In genomic region chr17:8652681-8653262, GRCm38 (mm10) we compare ENCODE assay signal across 11 mouse cellular contexts.
DNase-seq lines count a peak whose midpoint lies in the region; ATAC-seq and TF ChIP-seq lines count a peak whose summit lies in the region.
"Had no signal": no experiment of that assay in that cellular context is flagged by ENCODE, and none has a peak within 500 bp of the region (broad histone marks: within the 10 kb centered on the region; RNA-seq: fewer than 3 reads in every experiment).

No protein-coding gene starts in this region.

- H3K36me3 ChIP-seq in kidney, adult 2 months (ENCODE audit: control insufficient read depth, insufficient read depth, low read length) = no peaks in the 10 kb centered on the region
- H3K36me3 ChIP-seq in kidney, embryonic 16.5 days (ENCODE audit: insufficient read depth, low read length) = no peaks in the 10 kb centered on the region
- H3K36me3 ChIP-seq in lung, embryonic 16.5 days (ENCODE audit: control insufficient read depth, insufficient read depth, low read length) = no peaks in the 10 kb centered on the region
- no peaks in the 10 kb centered on the region for H3K36me3 ChIP-seq in midbrain, embryonic 13.5 days
- H3K36me3 ChIP-seq: limb, embryonic 13.5 days had no signal

- no peak overlapping the region for H3K4me2 ChIP-seq in kidney, embryonic 16.5 days (replicated peaks; ENCODE audit: low read depth, low read length)
- no peak overlapping the region for H3K4me2 ChIP-seq in lung, embryonic 16.5 days (ENCODE audit: low read depth, low read length)
- H3K4me2 ChIP-seq in midbrain, embryonic 13.5 days (replicated peaks) = no peak overlapping the region
- H3K4me2 ChIP-seq: forebrain, embryonic 13.5 days; limb, embryonic 13.5 days had no signal

- H3K4me1 ChIP-seq in kidney, adult 2 months (ENCODE audit: control insufficient read depth, insufficient read depth, low read length) = no peaks in the 10 kb centered on the region
- no peaks in the 10 kb centered on the region for H3K4me1 ChIP-seq in kidney, embryonic 16.5 days (ENCODE audit: insufficient read depth, low read length)
- H3K4me1 ChIP-seq in cerebellum, adult 2 months (ENCODE audit: control insufficient read depth, insufficient read depth, low read length) = peaks cover 27% of the 10 kb centered on the region
- H3K4me1 ChIP-seq in lung, embryonic 16.5 days (replicated peaks; ENCODE audit: control insufficient read depth, insufficient read depth, low read length) = peaks cover 8% of the 10 kb centered on the region; the same call in 1 of the 2 replicates
- H3K4me1 ChIP-seq in midbrain, embryonic 13.5 days (replicated peaks) = peaks cover under 1% of the 10 kb centered on the region
- H3K4me1 ChIP-seq: limb, embryonic 13.5 days had no signal

- H3K27ac ChIP-seq in kidney, adult 2 months (ENCODE audit: insufficient read depth, low read depth, low read length) = no peak overlapping the region
- H3K27ac ChIP-seq in kidney, embryonic 16.5 days (ENCODE audit: low read length) = no peak overlapping the region
- no peak overlapping the region for H3K27ac ChIP-seq in cerebellum, adult 2 months (ENCODE audit: insufficient read depth, low read length)
- H3K27ac ChIP-seq in lung, embryonic 16.5 days (ENCODE audit: low read length) = peak overlapping the region; percentile 52
- H3K27ac ChIP-seq in midbrain, embryonic 13.5 days = no peak overlapping the region
- H3K27ac ChIP-seq: forebrain, embryonic 13.5 days; limb, embryonic 13.5 days had no signal

- no peaks in the 10 kb centered on the region for H3K27me3 ChIP-seq in kidney, adult 2 months (replicated peaks; ENCODE audit: control insufficient read depth, insufficient read depth, low read length)
- no peaks in the 10 kb centered on the region for H3K27me3 ChIP-seq in kidney, embryonic 16.5 days (ENCODE audit: insufficient read depth, low read length)
- H3K27me3 ChIP-seq in cerebellum, adult 2 months (ENCODE audit: control insufficient read depth, insufficient read depth, low read length) = no peaks in the 10 kb centered on the region
- H3K27me3 ChIP-seq in lung, embryonic 16.5 days (ENCODE audit: control insufficient read depth, insufficient read depth, low read depth, low read length) = no peaks in the 10 kb centered on the region
- H3K27me3 ChIP-seq in midbrain, embryonic 13.5 days = no peaks in the 10 kb centered on the region
- H3K27me3 ChIP-seq: forebrain, embryonic 13.5 days; limb, embryonic 13.5 days had no signal

- no peak for TF ChIP-seq POLR2A in kidney, adult 2 months (IDR thresholded peaks at IDR 0.05; ENCODE audit: low read depth, low read length)
- no peak for TF ChIP-seq POLR2A in cerebellum, adult 2 months (IDR thresholded peaks at IDR 0.05; ENCODE audit: borderline replicate concordance, insufficient read depth, low read length)

- H3K9me3 ChIP-seq in kidney, embryonic 16.5 days (ENCODE audit: low read length) = no peaks in the 10 kb centered on the region
- no peaks in the 10 kb centered on the region for H3K9me3 ChIP-seq in lung, embryonic 16.5 days (ENCODE audit: control insufficient read depth, low read length)
- no peaks in the 10 kb centered on the region for H3K9me3 ChIP-seq in midbrain, embryonic 13.5 days
- H3K9me3 ChIP-seq: forebrain, embryonic 13.5 days; limb, embryonic 13.5 days had no signal

- no peak overlapping the region for H3K4me3 ChIP-seq in kidney, adult 2 months (ENCODE audit: insufficient read depth, low read depth, low read length)
- no peak overlapping the region for H3K4me3 ChIP-seq in kidney, embryonic 16.5 days (ENCODE audit: low read length)
- H3K4me3 ChIP-seq in cerebellum, adult 2 months (replicated peaks; ENCODE audit: insufficient read depth, low read depth, low read length) = no peak overlapping the region
- H3K4me3 ChIP-seq in lung, embryonic 16.5 days (ENCODE audit: low read length) = no peak overlapping the region
- no peak overlapping the region for H3K4me3 ChIP-seq in midbrain, embryonic 13.5 days (replicated peaks)
- H3K4me3 ChIP-seq: forebrain, embryonic 13.5 days; limb, embryonic 13.5 days had no signal

- no peak for TF ChIP-seq CTCF in kidney, adult 2 months (conservative IDR thresholded peaks at IDR 0.05; ENCODE audit: insufficient read depth, insufficient read length, low read depth, low read length)
- TF ChIP-seq CTCF in cerebellum, adult 2 months (IDR thresholded peaks at IDR 0.05; ENCODE audit: borderline replicate concordance, insufficient read depth, low read depth, low read length) = no peak

- 70% methylated on average over 3 of the region's 3 CpGs for WGBS in kidney, adult 2 months
- WGBS in kidney, embryonic 16.5 days = 86% methylated on average over 3 of the region's 3 CpGs
- WGBS in cerebellum, adult 2 months = 21% methylated on average over 3 of the region's 3 CpGs
- WGBS in lung, embryonic 16.5 days = 70% methylated on average over 3 of the region's 3 CpGs
- 94% methylated on average over 3 of the region's 3 CpGs for WGBS in midbrain, embryonic 13.5 days

- no peak for ATAC-seq in kidney, embryonic 16.5 days (ENCODE audit: low FRiP score, low TSS enrichment)
- ATAC-seq in lung, embryonic 16.5 days (ENCODE audit: low read depth) = peak; percentile 84
- no peak for ATAC-seq in megakaryocyte-erythroid progenitor cell, adult 5-6 weeks (replicated peaks; ENCODE audit: low FRiP score, low TSS enrichment, poor library complexity, severe bottlenecking)
- ATAC-seq in midbrain, embryonic 13.5 days = no peak
- ATAC-seq: forebrain, embryonic 13.5 days; hindbrain, embryonic 16.5 days had no signal

- no peak overlapping the region for H3K9ac ChIP-seq in kidney, embryonic 16.5 days (replicated peaks; ENCODE audit: low read length)
- H3K9ac ChIP-seq in lung, embryonic 16.5 days (ENCODE audit: low read length) = no peak overlapping the region
- no peak overlapping the region for H3K9ac ChIP-seq in midbrain, embryonic 13.5 days (replicated peaks)
- H3K9ac ChIP-seq: forebrain, embryonic 13.5 days; limb, embryonic 13.5 days had no signal

- DNase-seq in kidney, adult 2 months = peak; percentile 6
- DNase-seq in cerebellum, adult 2 months = peak; percentile 50 to 51
- peak; percentile 30 for DNase-seq in heart, adult 8-10 months (ENCODE audit: low spot score)
- DNase-seq in MN1 (ENCODE audit: low spot score) = no peak
